Mouse (Mus musculus): ENCODE measurements around the gene Mief1. TPM values are rescaled to one million over a fixed set of nuclear protein-coding genes. Genes with fewer than 3 reads are reported as not detected.
A peak's percentile ranks its signal among the peaks of the same experiment; 100 is the strongest.

Mief1 gene
- 10 to 100 TPM; 35.4 to 36.2 TPM for total RNA-seq (2021)
- long read RNA-seq, experiment 1, full-length matches to known transcripts, result 6 of 10 reads
- long read RNA-seq, experiment 1, partial matches to known transcripts, result 0 of 10 reads
- long read RNA-seq, experiment 1, other reads (novel, unspliced or antisense), result 4 of 10 reads
- long read RNA-seq, experiment 2, full-length matches to known transcripts, result 11 of 28 reads
- long read RNA-seq, experiment 2, partial matches to known transcripts, result 7 of 28 reads
- long read RNA-seq, experiment 2, other reads (novel, unspliced or antisense), result 10 of 28 reads

- peak; percentile 92 to 96 for DNase-seq (ENCODE audit: low spot score in 2 of 2)
Measured at GRCm38 (mm10) chr15:80233733-80234509, at the start of gene Mief1. Gene Mief1 (plus strand): TSS chr15:80234018.

GRCm38 (mm10) chr15:80188927-80189326, 44.9 kb upstream of the Mief1 start:
- DNase-seq (ENCODE audit: low spot score in 2 of 2), result no peak

- DNase-seq (ENCODE audit: low spot score in 2 of 2), result no peak
Measured at GRCm38 (mm10) chr15:80190075-80190474, 43.7 kb upstream of the Mief1 start.

GRCm38 (mm10) chr15:80191585-80192245, 42.1 kb upstream of the Mief1 start:
- no peak for DNase-seq (ENCODE audit: low spot score in 2 of 2)

GRCm38 (mm10) chr15:80192246-80192585, 41.6 kb upstream of the Mief1 start:
- no peak for DNase-seq (ENCODE audit: low spot score in 2 of 2)

GRCm38 (mm10) chr15:80192847-80193246, 41.0 kb upstream of the Mief1 start:
- DNase-seq (ENCODE audit: low spot score in 2 of 2), result no peak

- DNase-seq (ENCODE audit: low spot score in 2 of 2), result no peak
Measured at GRCm38 (mm10) chr15:80199556-80199955, 34.3 kb upstream of the Mief1 start.

GRCm38 (mm10) chr15:80202111-80202775, 31.6 kb upstream of the Mief1 start:
- DNase-seq (ENCODE audit: low spot score in 2 of 2), result peak; percentile 53 to 81

GRCm38 (mm10) chr15:80203406-80203805, 30.4 kb upstream of the Mief1 start:
- no peak for DNase-seq (ENCODE audit: low spot score in 2 of 2)

GRCm38 (mm10) chr15:80206057-80206565, 27.7 kb upstream of the Mief1 start:
- no peak for DNase-seq (ENCODE audit: low spot score in 2 of 2)

GRCm38 (mm10) chr15:80208446-80208845, 25.4 kb upstream of the Mief1 start:
- no peak for DNase-seq (ENCODE audit: low spot score in 2 of 2)

GRCm38 (mm10) chr15:80213688-80214087, 20.1 kb upstream of the Mief1 start:
- DNase-seq (ENCODE audit: low spot score in 2 of 2), result no peak

- DNase-seq (ENCODE audit: low spot score in 2 of 2), result no peak
Measured at GRCm38 (mm10) chr15:80215716-80216479, 17.9 kb upstream of the Mief1 start.

- DNase-seq (ENCODE audit: low spot score in 2 of 2), result no peak
Measured at GRCm38 (mm10) chr15:80216480-80216820, 17.4 kb upstream of the Mief1 start.

- no peak for DNase-seq (ENCODE audit: low spot score in 2 of 2)
Measured at GRCm38 (mm10) chr15:80217476-80217875, 16.3 kb upstream of the Mief1 start.

- DNase-seq (ENCODE audit: low spot score in 2 of 2), result no peak
Measured at GRCm38 (mm10) chr15:80219211-80219610, 14.6 kb upstream of the Mief1 start.

- DNase-seq (ENCODE audit: low spot score in 2 of 2), result no peak
Measured at GRCm38 (mm10) chr15:80219705-80220657, 13.8 kb upstream of the Mief1 start.

GRCm38 (mm10) chr15:80221031-80221430, 12.8 kb upstream of the Mief1 start:
- no peak for DNase-seq (ENCODE audit: low spot score in 2 of 2)

GRCm38 (mm10) chr15:80223751-80224150, 10.1 kb upstream of the Mief1 start:
- DNase-seq (ENCODE audit: low spot score in 2 of 2), result no peak

GRCm38 (mm10) chr15:80225208-80225607, 8.6 kb upstream of the Mief1 start:
- peak; percentile 54 to 60 for DNase-seq (ENCODE audit: low spot score in 2 of 2)
